Mouse (Mus musculus): ENCODE data around the gene Gm37419. TPM values are rescaled to one million over a fixed set of nuclear protein-coding genes. Genes with fewer than 3 reads are reported as not detected.
A peak's percentile ranks its signal among the peaks of the same experiment; 100 is the strongest.

Gene Gm37419
- total RNA-seq, 2 experiments from 2014 or later = not detected

DNA sequence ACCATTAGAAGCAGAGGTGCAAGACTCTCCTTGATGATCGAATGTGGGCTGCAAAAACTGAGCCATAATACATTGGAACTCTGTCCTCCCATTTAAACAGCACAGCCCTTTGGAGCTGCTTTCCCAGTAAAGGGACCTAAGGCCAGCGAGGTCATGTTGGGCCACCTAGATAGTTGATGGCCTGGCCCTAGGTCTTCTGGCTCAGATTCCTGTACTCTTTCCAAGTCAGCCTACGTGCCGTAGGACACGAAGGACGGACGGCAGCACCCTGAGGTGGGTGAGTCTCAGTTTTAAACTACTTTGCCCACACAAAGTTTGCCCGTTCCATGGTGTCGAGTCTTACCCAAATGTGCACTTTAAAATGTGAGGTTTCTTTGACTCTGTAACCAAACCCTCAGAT lies 8.8 kb upstream of the Gm37419 start:
- no peak for DNase-seq (ENCODE audit: low spot score in 2 of 2)

DNA sequence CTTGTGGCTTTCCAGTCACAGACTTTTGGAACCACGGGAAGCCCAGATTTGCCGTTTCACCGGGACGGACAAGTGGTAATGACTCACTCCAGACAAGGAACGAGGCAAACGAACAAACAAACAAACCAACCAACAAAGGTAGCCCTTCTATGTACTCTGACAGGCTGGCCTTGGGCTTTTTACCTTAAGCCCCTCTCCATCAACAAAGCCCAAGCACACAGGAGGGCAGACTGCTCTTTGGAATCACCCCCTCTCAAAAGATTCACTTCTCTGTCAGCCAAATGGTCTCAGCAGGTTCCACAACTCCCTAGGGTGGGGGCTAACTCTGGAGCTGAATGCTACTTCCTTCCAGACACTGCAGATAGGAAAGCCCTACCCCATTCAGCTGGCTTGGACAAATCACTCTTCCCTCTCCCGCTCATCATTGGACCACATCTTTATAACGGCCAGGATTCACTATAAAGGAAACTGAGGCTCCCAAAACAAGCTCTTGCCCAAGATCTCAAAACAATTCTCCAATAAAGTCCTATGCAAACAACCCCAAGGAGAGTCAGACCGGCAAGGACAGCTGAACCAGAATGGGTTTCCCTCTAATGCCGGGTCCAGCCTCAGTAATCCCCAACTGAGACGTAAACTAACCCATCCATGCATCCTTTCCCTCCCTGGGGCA lies 7.9 kb upstream of the Gm37419 start:
- DNase-seq (ENCODE audit: low spot score in 2 of 2) = no peak

- no peak for DNase-seq (ENCODE audit: low spot score in 2 of 2)
These were observed 7.1 kb upstream of the Gm37419 start for GRCm38 (mm10) chr16:23980991-23981720.

- peak; percentile 75 to 85 for DNase-seq (ENCODE audit: low spot score in 2 of 2)
These were observed 6.1 kb upstream of the Gm37419 start for GRCm38 (mm10) chr16:23981925-23982851.

DNA sequence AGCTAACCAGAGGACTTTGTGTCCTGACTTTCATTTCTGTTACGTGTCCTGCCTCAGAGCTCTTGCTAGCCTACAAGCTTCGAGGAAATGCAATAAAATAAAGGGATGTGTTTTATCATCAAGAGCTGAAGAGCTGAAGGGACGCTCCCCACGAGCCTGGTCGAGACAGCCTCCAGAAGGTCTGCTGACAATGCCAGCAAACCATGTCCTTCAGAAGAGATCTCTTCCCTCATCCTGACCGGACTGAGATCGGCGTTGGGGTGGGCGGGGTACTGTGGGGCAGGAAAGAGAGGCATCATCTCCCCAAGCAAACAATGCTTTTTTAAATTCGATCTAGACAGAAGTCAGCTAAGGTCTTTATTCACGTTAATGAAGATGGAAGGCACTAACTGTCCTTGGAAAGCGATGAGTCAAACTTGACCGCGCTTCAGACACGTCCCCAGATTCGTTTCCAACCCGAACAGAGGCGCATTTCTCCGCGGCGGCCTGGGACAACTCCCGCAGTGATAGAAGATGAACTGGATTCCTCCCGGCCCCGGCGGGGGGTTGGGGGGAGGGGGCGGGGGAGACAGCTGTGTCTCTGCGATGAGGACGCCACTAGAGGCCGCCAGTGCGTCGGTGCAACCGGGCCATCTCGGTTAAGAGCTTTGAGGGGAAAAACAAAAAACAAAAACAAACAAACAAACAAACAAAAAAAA lies 5.2 kb upstream of the Gm37419 start:
- DNase-seq (ENCODE audit: low spot score in 2 of 2) = peak; percentile 75 to 76

GRCm38 (mm10) chr16:23984183-23984582 lies 4.1 kb upstream of the Gm37419 start:
- DNase-seq (ENCODE audit: low spot score in 2 of 2) = peak; percentile 90 to 95

DNA sequence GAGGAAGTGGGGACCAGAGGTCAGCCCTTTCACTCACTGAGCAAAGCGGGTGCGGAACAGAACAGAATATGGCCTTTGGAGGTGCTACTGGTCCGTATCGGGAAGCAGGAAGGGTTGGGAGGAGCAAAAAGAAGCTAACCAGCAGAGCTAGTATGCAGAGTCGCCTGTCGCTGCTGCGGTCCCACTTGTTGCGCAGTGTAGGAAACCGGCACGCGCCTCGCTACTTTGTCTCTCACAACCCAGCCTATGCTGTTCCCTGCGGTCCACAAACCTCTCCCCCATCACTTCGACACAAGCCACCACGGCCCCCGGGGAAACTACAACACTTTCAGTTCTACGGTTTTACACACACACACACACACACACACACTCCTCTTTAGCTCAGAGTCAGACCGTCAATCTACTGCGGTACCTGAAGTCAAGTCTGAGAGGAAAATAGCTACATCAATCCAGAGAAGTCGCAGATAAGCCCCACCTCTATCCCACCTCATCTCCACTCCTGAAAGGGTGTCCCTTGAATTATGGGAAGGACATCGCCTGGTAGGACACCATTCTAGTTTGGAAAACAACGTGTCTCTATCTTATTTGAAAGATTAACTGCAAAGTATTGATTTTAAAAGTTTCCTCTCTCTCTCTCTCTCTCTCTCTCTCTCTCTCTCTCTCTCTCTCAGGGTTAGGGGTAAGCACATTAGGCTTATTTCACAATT lies 3.4 kb upstream of the Gm37419 start:
- DNase-seq (ENCODE audit: low spot score in 2 of 2) = no peak

- no peak for DNase-seq (ENCODE audit: low spot score in 2 of 2)
These were observed 2.8 kb upstream of the Gm37419 start for GRCm38 (mm10) chr16:23985467-23985861.

GRCm38 (mm10) chr16:23986176-23986575 lies 2.1 kb upstream of the Gm37419 start:
- DNase-seq (ENCODE audit: low spot score in 2 of 2) = no peak

GRCm38 (mm10) chr16:23986871-23987270 lies 1.4 kb upstream of the Gm37419 start:
- no peak for DNase-seq (ENCODE audit: low spot score in 2 of 2)

- no peak for DNase-seq (ENCODE audit: low spot score in 2 of 2)
These were observed 733 bp upstream of the Gm37419 start for GRCm38 (mm10) chr16:23987341-23988156.

DNA sequence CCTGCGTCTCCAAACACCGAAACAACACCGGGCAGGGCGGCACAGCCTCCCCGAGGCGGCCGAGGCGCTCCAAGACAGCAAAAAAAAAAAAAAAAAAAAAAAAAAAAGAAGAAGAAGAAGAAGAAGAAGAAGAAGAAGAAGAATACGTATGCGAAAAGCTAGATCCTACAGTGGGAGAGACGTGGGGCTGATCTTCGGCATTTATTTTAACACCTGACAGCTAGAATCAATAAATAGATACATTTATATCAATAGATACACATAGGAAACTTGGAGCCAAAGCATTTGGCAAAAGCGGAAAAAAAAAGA lies 171 bp upstream of the Gm37419 start:
- no peak for DNase-seq (ENCODE audit: low spot score in 2 of 2)

DNA sequence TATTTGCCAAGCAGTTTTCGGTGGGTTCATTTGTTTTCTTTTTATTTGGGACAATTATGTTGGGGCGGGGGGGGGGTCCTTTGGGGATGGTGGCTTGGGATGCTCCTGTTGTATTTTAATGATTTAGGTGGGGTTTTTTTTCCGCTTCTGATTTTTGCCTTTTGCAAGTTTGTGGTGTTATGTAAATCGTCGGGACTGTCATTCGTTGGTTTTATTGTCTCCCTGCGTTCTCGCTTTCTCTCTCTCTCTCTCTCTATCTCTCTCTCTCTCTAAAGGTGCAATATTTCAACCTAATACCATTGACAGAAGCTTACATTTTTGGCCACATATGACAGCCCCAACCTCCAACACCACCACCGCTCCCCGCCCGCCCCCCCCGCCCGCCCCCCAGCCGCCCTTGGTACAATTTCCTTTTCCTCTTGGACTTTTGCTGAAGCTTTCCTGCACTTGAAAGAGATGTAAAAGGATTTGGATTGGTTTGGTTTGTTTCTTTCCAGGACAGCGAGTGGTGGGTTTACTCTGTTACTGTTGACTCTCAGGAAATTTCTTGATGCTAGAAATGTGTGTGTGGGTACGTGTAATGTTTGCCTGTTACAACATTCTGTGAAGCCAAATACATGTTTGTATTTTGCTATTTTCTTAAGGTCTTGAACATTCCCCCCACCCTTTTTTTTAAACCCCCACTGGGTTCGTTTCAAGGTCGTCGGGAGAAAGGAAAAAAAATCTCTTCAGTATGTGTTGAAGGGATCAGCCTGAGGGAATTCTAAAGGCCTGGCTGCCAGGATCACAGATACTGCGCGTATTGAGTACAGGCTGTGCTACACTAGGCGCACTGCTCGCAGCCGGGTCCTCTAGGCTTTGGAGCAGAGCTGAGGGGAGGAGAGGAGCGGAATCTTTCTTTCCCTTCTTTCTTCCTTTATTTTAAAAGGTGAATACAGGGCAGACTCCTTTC lies 1.2 kb downstream of the Gm37419 start:
- DNase-seq (ENCODE audit: low spot score in 2 of 2) = peak in 1 of 2 experiments; percentile 43

DNA sequence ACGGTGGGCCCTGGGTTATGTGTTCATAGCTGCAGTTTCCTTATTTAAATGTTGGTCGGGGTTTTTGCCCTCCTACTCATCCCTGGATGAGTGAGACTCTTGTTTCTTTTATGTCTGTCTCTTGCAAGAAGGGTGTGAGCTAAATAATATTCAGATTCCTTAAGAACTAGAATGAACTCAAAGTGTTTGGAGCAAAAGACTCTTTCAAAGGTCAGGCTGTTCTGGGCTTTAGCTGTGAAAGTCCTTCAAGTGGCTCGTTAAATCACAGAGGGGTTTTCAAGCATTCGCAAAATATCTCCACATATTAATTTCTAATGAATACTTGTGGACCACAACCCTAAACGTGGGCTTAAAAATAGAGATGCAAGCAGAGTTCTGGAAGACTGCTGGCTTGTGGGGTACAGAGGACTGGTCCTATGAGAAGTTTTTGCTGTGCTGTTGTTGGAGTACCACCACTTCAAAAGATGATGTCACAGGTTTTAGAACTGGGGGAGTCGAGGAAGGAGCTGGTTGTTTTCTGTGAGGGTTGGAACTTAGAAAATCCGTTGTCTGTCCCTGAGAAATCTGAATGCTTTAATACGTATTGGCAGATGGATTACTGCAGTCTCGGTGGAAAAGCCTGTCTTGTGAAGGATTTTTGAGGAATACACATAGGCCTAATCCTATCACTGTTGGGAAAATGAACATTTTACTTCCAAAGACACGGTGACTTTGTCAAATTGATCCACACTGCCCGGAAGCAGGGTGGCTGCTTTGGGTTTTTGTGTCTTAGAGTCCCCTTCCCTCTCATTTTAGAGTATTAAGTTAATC lies 2.1 kb downstream of the Gm37419 start:
- no peak for DNase-seq (ENCODE audit: low spot score in 2 of 2)

- peak; percentile 90 to 94 for DNase-seq (ENCODE audit: low spot score in 2 of 2)
These were observed 2.9 kb downstream of the Gm37419 start for GRCm38 (mm10) chr16:23991170-23991569.

DNA sequence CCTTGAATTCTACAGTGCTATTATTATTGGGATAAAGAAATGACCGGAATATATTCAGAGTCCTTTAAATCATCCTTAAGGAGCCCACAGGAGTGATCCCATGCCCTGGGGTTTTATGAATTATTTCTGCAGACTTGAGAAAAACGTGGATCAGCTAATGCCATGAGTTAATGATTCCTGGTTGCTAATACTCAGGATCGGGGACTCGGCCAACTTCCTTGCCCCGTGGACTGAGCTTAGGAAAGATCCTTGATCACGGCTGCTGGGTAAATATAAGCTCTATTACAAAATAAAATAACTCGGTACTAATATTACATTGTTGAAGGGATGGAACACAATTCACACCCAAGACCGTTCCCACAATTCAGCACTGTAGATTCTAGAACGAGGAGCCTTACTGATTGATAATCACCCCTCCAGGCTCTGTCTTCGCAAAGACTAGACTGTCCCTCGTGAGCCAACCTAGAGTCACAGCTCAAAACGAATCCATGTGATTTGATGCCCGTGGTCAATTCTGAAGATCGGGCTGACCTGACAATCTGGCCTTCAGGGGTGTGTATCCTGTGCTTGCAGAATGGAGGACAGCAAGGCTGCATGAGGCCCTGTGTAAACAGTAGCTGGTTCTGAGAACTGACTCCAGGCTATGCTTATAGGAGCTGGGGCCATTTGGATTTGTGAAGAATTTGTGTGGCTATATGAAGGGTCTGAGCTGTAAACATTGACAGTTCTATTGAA lies 3.7 kb downstream of the Gm37419 start:
- DNase-seq (ENCODE audit: low spot score in 2 of 2) = no peak

Data from left cerebral cortex, adult 18-20 months (tissue).